Mouse (Mus musculus) R1 (cell line): ENCODE measurements around the gene Brat1.
A peak's percentile ranks its signal among the peaks of the same experiment; 100 is the strongest.

Experiments
- DNase-seq: peaks from one replicate; pipeline ENCODE4 v3.0.0-alpha.2; 2018; ENCODE audit warnings: low read depth, low spot score

Gene Brat1

DNA sequence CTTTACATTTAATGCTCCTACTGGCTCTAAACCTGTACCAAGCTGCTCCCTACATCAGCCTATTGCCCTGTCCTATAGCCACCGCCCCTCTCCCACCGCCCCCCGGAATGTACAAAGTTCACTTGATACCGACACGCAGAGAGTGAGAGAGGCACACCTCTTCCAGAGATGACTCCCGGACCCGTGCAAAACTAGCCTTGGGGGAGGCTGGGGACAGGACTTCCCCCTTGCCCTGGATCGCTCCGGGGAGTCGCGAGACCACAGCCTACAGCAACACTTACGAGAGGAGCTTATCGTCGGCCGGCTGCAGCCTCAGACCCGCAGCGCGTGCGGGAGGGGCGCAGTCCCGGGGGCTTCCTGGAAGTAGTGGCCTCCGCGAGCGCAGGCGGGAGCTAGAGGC, 3.1 kb upstream of the Brat1 start:
- DNase-seq, result peak; percentile 83

DNA sequence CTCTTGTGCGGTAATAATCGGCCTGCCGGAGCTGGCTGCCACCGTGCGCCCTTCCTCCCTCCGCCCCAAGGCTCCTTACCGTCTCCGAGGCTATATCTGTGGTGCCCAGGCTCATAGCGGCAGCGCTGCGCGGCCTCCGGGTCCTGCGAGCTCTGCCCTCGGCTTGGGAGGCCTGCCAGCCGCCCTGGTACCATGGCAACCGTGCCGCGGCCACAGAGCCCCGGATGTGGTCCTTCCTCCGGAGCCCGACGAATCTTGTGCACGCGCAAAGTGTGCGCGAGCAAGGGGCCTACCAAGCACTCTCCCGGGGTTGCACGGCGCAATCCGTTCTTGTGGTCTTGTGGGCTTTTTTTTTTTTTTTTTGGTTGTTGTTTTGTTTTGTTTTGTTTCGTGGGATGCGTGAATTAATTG, 2.7 kb upstream of the Brat1 start, which contains the start of gene Iqce:
Iqce (minus strand) TSS at position 276 of the 411 bp plus-strand sequence.
- DNase-seq, result peak; percentile 94

- peak; percentile 32 for DNase-seq
Observed at GRCm38 (mm10) chr5:140702618-140703175, 2.1 kb upstream of the Brat1 start.

GRCm38 (mm10) chr5:140703480-140704377, 1.1 kb upstream of the Brat1 start:
- peak; percentile 49 for DNase-seq

DNA sequence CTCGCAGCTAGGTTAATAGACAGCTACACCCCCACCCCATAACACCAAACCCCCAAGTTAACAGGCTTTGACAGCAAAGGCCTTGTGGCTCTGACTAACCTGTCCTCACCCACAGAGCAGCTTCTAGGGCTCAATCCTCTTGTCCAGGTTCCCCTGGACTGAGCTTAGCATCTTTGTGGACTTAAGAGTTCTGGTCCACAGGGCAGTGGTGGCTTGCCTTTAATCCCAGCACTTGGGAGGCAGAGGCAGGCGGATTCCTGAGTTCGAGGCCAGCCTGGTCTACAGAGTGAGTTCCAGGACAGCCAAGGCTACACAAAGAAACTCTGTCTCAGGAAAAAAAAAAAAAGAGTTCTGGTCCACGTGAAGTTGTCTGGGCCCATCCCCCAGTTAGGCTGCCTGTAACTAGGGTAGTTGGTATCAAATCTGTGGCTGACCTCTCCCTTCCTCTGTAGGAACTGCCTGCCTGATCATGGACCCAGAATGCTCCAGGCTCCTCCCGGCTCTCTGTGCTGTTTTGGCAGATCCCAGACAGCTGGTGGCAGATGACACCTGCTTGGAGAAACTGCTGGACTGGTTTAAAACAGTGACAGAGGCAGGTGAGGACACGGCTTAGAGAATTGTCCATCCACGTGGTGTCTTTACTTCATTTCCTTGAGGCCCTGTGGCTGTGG, 825 bp downstream of the Brat1 start:
- no peak for DNase-seq

- DNase-seq, result no peak
Observed at GRCm38 (mm10) chr5:140710315-140710714, 5.5 kb downstream of the Brat1 start.

DNA sequence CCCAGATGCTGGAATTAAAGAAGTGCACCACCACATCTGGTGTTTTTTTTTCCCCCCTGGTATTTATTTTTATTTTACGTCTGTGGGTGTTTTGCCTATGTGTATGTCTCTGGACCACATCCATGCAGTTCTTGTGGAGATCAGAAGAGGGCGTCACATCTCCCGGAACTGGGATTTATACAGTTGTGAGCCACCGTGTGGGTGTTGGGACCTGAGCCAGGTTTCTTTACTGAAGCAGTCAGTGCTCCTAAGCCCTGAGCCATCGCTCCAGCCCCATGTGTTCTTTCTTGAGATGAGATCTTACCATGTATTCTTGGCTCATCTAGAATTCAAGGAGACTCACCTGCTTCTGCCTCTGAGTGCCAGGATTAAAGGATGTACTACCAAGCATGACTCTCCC, 6.2 kb downstream of the Brat1 start:
- no peak for DNase-seq

- DNase-seq, result no peak
Observed at GRCm38 (mm10) chr5:140720773-140721172, 16.0 kb downstream of the Brat1 start.

GRCm38 (mm10) chr5:140722121-140722520, 17.3 kb downstream of the Brat1 start:
- DNase-seq, result no peak

DNA sequence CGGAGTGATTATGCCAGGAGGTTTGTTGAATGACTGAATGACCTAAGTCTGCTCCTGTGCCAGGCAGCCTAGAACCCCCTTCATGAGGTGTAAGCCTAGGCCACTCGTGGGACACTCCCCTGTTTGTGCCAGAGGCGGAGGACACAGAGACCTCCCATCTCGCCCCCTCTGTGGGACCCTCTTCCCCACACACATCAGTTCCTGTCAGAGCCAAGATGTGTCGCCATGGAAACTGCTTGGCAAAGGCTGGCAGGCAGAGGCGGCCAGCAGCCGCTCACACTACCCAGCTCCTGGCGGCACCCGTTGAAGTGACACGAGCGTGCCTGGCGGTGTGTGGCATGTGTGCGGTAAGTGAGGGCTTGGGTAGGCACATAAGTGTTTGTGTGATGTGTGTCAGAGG, 19.0 kb downstream of the Brat1 start, which contains the start of gene Amz1:
Amz1 (plus strand) TSS at position 306 of the 400 bp plus-strand sequence.
- no peak for DNase-seq

DNA sequence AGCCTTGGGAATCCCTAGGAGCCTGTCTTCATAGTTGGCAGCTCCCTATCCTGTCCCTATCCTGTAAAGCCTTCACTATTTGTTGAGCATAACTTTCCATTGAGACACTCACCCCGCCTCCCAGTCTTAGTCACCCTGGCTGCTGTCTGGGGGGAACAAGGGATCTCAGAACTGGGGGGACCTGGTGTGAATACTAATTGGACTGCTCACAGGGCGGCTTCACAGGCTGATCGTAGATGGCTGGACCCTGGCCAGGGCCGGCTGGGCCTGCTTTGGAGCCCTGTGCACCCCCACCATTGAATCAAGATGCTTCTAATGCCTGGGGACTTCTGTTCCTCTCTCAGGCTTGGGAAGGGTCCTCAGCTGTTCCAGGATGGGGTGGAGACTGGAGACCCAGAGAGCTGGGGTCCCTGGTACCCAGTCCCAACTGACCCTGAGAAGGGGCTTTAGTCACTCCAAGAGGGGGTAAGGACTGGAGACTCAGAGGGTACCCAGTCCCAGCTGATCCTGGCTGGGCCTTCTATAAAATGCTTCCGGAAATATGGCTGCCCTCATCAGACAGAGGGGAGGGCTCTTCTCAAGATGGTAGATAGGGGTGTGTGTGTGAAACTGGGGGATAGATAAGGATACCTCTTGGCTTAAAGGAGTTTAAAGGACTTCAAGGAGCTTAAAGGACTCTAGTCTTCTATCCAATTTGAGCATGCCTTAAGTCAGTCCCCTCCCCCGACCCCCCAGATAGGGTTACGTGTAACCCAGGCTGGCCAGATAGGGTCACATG, 21.4 kb downstream of the Brat1 start:
- no peak for DNase-seq

DNA sequence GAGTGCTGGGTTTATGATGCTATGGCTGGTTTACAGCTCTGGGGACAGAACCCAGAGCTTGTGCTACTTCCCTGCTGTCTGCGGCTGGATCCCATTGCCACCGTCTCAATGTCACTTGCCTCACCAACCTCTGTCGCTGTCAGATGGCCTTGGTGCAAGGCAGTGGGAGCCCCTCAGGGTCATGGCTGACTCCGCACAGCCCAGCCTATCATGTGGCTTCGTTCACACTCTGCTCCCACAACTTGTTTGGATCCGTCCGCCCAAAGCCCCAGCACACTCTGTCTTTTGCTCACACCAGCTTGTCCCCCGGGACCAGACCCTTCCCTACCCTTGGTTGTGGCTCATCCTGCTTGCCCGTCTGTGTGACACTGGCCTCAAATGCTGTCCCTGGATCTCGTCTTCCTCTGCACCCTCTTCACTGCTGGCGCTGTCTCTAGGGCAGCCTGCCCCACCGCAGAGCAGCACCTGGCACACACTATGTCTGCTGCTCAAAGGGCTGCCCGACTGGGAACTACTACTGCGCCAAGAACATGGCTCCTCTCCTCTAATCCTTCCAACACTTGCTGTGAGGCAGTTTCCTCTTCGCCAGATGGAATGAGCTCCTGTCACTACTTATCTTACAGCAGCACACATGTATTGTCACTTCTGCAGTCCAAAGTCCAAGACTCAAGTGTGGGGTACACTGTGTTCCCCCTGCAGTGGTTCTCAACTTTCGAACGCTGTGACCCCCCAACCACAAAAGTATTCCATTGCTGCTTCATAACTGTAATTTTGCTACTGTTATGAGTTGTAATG, 22.3 kb downstream of the Brat1 start:
- no peak for DNase-seq

GRCm38 (mm10) chr5:140731040-140731797, 26.4 kb downstream of the Brat1 start:
- no peak for DNase-seq

DNA sequence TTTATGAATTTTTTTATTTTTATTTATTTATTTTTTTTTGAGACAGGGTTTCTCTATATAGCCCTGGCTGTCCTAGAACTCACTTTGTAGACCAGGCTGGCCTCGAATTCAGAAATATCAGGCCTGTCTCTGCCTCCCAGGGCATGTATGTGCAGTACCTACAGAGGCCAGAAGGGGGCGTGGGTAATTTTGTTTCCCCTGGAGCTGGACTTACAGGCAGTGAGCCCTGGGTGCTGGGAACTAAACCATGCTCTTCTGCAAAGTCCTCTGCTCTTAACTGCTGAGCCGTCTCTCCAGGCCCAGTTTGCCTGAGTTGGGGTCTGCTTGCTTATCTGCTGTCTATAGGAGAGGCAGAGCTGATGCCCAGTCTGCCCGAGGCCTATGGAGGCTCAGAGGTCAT, 27.4 kb downstream of the Brat1 start:
- peak; percentile 73 for DNase-seq

GRCm38 (mm10) chr5:140733336-140733735, 28.5 kb downstream of the Brat1 start:
- no peak for DNase-seq

DNA sequence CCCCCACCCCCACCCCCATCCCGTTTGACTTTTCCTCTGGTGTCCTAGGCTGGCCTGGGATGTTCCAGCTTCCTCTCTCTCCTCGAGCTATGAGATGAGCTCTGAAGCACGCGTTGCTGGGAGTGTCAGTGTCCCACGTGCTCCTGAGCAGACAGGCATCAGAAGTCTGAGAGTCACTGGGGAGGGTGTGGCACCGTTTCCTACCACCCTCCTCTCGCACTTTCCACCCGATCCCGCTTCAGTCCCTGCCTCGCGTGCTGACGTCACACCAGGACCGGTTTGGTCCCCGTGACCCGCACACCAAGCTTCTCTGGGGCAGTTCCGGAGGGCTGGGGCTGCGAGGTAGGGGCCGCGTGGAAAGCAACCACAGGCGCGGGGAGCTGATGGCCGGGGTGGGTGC, 30.5 kb downstream of the Brat1 start:
- peak; percentile 86 for DNase-seq

DNA sequence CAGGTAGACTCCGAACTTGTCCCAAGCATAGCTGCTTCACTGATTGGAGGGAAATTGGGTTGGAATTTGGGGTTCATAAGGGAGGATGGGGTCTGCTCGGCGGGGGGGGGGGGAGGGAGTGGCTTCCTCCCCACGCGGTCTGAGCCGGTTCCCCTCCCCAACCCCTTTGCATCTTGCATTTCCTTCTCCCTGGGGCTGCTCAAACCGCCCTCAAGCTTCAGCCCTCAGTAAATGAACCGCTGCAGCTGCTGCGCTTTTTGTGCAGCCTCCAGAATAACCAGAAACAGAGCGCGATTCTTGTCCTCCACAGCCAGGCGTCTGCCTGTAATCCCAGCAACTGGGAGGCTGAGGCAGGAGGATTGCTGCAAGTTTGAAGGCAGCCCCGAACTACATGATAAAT, 31.4 kb downstream of the Brat1 start:
- DNase-seq, result peak; percentile 42

DNA sequence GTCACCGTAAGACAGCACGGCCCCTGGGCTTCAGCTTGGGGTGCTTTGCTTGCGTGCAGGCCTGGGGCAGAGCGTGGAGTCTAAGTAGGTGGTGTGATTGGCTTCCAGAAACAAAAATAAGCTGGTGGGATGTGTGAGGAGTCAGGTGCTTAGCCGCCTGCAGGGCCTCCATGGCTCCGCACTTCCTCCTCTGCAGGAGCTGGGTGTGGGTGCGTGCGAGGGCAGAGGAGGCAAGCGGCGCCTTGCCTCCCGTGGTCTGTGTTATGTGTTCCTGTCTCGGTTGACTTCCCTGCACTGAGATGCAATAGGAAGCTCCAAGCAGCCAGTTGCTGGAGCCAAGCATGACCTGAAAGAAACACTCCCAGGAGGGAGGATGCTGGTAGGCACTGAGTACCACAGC, 35.0 kb downstream of the Brat1 start:
- no peak for DNase-seq

DNA sequence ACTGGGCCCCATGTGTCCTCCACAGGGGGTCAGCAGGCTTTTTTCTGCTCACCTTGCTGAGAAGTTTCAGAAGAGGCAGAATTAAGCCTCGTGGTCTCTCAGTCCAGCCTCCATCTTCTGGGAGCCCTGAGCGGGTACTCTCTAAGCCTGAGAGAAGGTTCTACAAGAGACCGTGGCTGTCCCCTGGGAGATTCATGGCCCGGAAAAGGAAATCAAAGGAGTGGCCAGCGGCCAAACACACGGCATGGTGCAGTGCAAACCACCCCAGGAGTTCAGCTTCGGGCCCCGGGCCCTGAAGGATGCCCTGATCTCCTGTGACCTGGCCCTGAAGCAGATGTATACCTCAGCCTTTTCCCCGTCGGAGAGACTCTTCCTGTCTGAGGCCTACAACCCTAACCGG, 36.2 kb downstream of the Brat1 start:
- DNase-seq, result no peak

DNA sequence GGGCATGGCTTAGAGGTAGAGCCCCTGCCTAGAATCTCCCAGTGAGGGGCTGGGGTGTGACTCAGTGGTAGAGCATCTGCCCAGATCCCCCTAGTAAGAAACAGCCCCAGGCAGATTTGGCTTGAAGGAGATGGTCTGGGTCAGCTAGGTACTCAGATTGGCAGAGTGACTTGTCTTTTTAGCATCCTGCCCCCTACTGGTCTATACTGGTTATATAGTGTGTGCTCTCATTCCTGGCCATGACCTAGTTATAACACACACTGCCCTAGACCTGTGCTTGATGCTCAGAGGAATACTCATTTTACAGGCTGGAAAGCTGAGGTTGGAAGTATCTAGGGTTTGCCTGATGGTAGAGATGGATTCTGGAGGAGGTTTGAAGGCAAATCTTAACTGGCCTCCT, 37.1 kb downstream of the Brat1 start:
- peak; percentile 50 for DNase-seq
